Mouse (Mus musculus) olfactory bulb, adult 2 months (tissue): Measurements from ENCODE around the gene Fer1l5.

Experiments
- CTCF ChIP-seq: fragments of 200-500 bp; IDR thresholded peaks from 2 replicates; pipeline ENCODE4 v1.5.1; 2012; ENCODE audit warnings: low read depth, mild to moderate bottlenecking, low read length, moderate library complexity; ENCODE audit not compliant: insufficient read depth
- POLR2A ChIP-seq: fragments of 200-500 bp; IDR thresholded peaks from 2 replicates; pipeline ENCODE4 v1.6.1; 2012; ENCODE audit warnings: mild to moderate bottlenecking, low read depth, low read length, moderate library complexity; ENCODE audit not compliant: insufficient read depth

DNA sequence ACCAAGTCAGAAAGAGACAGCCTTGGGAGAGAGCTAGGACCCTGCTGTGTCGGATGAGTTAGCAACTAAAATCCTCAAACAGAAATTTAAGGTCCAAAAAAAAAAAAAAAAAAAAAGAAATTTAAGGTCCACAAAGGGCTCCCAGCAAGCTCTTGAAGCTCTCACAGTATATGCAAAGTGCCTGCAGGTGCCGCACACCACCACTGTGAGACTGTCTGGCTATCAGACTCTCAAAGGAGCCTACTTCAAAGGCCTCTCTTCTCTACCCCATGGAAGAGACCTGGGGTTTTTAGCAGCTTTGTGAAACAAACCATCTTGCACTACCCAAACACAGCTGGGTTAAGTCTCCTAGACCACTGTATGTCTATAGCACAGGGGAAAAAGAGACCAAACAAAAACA is 57.4 kb downstream of the Fer1l5 start:
- TF ChIP-seq POLR2A (no peak), CTCF (no peak)
